Mouse (Mus musculus): ENCODE measurements around the gene Gipc2. TPM values are rescaled to one million over a fixed set of nuclear protein-coding genes. Genes with fewer than 3 reads are reported as not detected.
A peak's percentile ranks its signal among the peaks of the same experiment; 100 is the strongest.

Gene Gipc2
- polyA plus RNA-seq, 1 experiment from 2014 or later, result 171 TPM

DNA sequence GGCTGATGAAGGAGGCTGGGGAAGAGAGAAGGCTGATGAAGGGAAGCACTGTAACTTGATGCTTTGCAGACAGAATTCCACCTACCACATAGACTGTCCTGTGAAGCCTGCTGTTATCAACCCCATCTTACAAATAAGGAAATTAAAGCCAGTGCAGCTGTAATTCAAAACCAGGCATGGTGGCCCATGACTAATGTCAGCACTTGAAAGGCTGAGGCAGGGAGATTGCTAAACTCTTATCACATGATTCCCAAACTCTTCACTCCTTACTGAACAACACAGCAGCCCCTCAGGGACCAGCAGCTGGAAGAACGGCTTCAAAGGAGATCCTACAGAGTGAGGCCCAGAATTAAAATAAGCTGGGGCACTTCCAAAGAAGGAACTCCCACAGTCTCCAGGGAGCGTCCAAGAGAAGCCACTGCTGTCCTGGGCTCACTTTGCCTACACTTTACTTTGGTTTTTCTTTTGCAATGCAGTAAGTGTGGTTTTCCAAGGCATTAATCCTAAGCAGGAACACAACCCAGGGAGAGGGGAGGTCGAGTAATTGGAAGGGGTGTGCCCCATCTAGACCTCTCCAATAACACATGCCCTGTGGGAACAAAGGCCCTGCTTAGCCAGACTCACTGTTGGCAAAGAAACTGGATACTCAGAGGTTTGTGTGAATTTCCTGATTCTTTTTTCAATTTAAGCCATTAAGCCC lies 57.3 kb downstream of the Gipc2 start:
- H3K36me3 ChIP-seq, result no peaks in the 10 kb centered on the region

DNA sequence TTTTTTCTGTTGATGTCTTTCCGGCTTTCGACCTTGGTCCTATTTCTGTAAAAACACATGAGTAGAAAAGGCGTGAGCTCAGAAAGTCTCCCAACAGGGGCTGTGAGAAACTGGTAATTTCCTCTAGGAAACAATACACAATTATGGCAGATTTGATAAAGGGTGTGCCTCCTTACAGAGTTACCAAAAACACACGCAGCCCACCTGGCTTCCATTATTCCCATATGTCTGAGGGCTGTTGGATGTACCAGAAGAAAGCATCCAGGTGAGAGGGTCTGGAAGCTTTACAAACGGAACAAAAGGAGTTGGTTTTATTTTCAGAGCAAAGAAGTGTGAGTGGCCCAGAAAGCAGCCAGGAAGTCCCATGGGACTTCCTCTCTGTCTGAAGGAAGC lies 58.0 kb downstream of the Gipc2 start:
- Histone ChIP-seq H3K27me3 (replicated peaks) (no peaks in the 10 kb centered on the region), H3K4me2 (replicated peaks) (peak overlapping the region; percentile 64), H3K36me3 (no peaks in the 10 kb centered on the region), H3K9ac (no peak overlapping the region), H3K4me1 (replicated peaks) (peaks cover 12% of the 10 kb centered on the region; the same call in 1 of the 2 replicates), H3K9me3 (no peaks in the 10 kb centered on the region), H3K27ac (no peak overlapping the region), H3K4me3 (replicated peaks) (no peak overlapping the region)
- 64% methylated on average over 5 of the region's 5 CpGs for WGBS
- ATAC-seq, result no peak

More for the DNA sequence above, 57.3 kb downstream of the Gipc2 start:
- Histone ChIP-seq H3K9ac (no peak overlapping the region), H3K27me3 (replicated peaks) (no peaks in the 10 kb centered on the region), H3K27ac (no peak overlapping the region), H3K4me3 (replicated peaks) (no peak overlapping the region), H3K9me3 (no peaks in the 10 kb centered on the region), H3K4me1 (replicated peaks) (peaks cover 12% of the 10 kb centered on the region; the same call in 1 of the 2 replicates), H3K4me2 (replicated peaks) (no peak overlapping the region)
- whole genome bisulfite sequencing, result 39% methylated on average over 3 of the region's 3 CpGs
- ATAC-seq, result no peak

DNA sequence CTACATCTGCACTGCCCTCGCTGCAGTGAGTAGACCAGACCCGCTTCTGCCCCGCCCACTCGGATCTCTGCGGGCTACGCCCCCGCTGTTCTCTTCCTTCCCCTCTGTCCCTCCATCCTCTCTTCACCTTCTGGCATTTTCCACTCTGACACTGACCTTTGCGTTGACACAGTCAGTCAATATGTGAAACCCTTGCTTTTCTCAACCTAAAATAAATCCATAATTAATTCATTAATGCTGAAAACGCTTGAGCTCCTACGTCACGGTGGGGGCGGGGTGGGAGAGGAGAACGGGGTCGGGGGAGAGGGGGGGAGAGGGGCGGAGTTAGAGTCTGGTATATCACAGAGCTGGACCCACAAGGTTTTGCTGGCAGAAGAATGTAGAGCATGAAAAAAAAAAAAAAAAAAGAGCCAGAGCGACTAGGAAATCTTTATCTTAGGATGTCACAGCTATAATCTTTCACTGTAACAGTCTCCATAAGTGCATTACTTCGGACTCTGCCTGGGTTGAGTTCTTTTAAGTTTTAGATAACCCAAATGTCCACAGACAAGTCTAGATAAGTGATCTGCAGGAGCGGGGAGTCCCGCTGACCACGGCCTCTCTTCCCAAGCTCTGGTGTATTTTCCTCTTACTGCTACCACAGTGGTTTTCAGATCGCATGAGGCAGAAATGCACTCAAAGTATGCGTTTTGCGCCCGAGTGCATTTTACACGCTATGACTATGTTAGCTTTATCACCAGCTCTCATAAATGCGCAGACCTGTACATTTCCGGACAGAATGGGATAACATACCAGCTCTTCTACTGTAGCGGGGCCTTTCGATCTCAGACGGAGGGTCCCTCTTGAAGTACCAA lies 58.7 kb downstream of the Gipc2 start:
- Histone ChIP-seq H3K4me1 (replicated peaks) (peaks cover 12% of the 10 kb centered on the region; the same call in 1 of the 2 replicates), H3K4me3 (replicated peaks) (peak overlapping the region; percentile 23), H3K9ac (no peak overlapping the region), H3K27me3 (replicated peaks) (no peaks in the 10 kb centered on the region), H3K36me3 (no peaks in the 10 kb centered on the region), H3K4me2 (replicated peaks) (peak overlapping the region; percentile 64), H3K27ac (no peak overlapping the region), H3K9me3 (no peaks in the 10 kb centered on the region)
- ATAC-seq, result peak; percentile 46
- 30% methylated on average over 30 of the region's 30 CpGs for WGBS

DNA sequence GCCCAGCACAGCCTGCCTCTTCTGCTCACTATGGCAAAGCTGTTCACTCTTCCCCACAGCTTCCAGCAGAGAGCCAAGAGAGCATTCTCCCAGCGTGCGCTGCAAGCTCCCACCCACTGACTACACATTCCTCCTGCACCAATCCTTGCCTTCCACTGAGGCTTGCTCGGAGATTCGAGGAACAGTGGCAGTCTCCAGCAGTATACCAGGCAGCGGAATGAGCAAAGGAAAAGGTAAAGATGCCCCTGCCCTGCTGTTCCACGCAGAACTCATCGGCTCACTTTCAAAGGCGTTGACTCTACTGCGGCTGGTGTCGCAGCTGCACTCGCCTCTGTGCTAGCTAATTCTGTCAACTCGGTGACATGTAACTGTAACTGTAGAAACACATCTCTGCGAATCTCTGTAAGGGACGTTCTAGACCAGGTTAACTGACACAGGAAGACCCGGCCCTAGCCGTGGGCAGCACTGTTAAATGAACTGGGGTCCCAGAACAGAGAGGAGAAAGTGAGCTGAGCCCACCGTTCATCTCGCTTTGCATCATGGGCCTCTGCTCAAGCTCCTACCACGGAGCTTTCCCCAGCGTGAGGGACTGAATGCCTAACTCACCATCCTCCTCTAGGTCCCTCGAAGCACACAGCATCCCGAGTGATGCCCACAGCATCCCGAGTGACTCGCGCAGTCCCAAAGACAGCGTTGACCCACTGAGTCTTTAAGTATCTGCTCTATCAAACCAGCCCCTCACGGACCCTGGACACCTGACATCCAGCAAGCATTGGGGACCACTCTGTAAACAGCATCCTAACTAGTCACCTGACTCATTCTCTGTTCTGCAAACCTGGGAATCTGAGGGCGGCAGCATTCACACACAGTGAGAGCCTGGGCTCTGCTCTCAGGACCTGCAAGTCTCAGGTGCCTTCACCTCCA lies 59.5 kb downstream of the Gipc2 start:
- Histone ChIP-seq H3K27me3 (replicated peaks) (no peaks in the 10 kb centered on the region), H3K9ac (no peak overlapping the region), H3K4me2 (replicated peaks) (peak overlapping the region; percentile 64), H3K9me3 (no peaks in the 10 kb centered on the region), H3K4me3 (replicated peaks) (peak overlapping the region; percentile 23), H3K27ac (no peak overlapping the region), H3K36me3 (no peaks in the 10 kb centered on the region), H3K4me1 (replicated peaks) (peaks cover 12% of the 10 kb centered on the region; the same call in 1 of the 2 replicates)
- 20% methylated on average over 28 of the region's 28 CpGs for WGBS
- peak; percentile 8; the same call in 1 of the 2 replicates for ATAC-seq

DNA sequence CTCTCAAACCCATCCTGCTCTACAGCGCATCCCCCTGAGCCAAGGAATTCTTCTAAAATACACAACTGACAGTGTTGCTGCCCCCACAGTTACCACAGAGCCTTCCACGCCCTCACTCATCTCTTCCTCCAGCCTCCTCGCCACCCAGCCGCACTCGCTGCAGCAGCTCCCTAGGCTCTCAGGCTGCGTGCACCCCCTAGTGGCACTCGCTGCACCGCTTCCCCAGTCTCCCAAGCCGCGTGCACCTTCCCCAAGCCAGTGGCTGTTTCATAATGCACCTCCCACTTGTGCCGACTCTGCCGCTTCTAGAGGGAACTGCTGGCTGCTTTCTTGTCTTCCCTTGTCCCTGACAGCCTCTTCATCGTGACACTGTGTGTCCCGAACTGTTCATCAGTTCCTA lies 60.7 kb downstream of the Gipc2 start:
- H3K27me3 ChIP-seq (replicated peaks), result no peaks in the 10 kb centered on the region
- ATAC-seq, result peak; percentile 60; the same call in 1 of the 2 replicates
- peaks cover 12% of the 10 kb centered on the region; the same call in 1 of the 2 replicates for H3K4me1 ChIP-seq (replicated peaks)
- peak overlapping the region; percentile 45 for H3K4me2 ChIP-seq (replicated peaks)
- peak overlapping the region; percentile 4; the same call in 1 of the 2 replicates for H3K4me3 ChIP-seq (replicated peaks)
- WGBS, result 17% methylated on average over 14 of the region's 14 CpGs
- H3K9ac ChIP-seq, result no peak overlapping the region
- no peaks in the 10 kb centered on the region for H3K36me3 ChIP-seq
- no peak overlapping the region for H3K27ac ChIP-seq
- H3K9me3 ChIP-seq, result no peaks in the 10 kb centered on the region

DNA sequence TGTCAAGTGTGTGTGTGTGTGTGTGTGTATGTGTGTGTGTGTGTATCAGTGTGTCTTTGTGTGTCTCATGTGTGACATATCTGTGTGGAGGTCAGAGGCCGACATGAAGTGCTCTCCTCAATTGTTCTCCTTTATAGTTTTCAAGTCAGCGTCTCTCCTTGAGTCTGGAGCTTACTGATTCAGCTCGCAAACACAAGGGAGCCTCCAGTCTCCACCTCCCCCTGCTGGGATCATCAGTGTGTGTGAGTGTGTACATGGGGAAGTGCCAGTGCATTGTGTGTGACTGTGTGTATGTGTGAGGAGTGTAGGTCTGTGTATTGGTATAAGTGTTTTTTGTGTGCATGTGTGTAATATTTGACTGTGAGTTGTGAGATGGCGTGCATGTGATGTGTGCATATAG lies 62.6 kb downstream of the Gipc2 start:
- H3K27me3 ChIP-seq (replicated peaks), result no peaks in the 10 kb centered on the region
- WGBS, result 94% methylated on average over 4 of the region's 4 CpGs

DNA sequence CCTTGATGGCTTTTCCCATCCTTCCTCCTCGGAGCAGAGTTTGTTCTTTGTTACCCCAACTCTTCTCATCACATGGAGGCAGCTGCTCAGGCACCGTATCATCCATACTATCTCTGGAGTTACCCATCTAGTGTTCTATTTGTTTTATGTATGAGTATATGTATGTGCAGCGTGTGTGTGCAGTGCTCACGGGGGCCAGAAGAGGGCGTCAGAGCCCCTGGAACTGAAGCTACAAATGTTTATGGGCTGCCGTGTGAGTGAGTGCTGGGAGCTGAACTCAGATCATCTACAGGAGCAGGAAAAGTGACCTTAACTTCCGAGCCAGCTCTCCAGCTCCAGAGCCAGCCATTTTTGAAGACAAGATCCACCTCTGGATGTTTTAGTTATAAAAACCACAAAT lies 64.6 kb downstream of the Gipc2 start:
- Histone ChIP-seq H3K27me3 (replicated peaks) (no peaks in the 10 kb centered on the region), H3K9ac (no peak overlapping the region), H3K4me2 (replicated peaks) (no peak overlapping the region), H3K4me1 (replicated peaks) (no peaks in the 10 kb centered on the region), H3K27ac (no peak overlapping the region), H3K36me3 (no peaks in the 10 kb centered on the region), H3K4me3 (replicated peaks) (no peak overlapping the region), H3K9me3 (no peaks in the 10 kb centered on the region)
- WGBS, result 95% methylated on average over 7 of the region's 7 CpGs
- ATAC-seq, result no peak

More for the DNA sequence above, 62.6 kb downstream of the Gipc2 start:
- H3K4me1 ChIP-seq (replicated peaks), result peaks cover 12% of the 10 kb centered on the region; the same call in 1 of the 2 replicates
- no peak for ATAC-seq
- no peak overlapping the region for H3K9ac ChIP-seq
- no peaks in the 10 kb centered on the region for H3K36me3 ChIP-seq
- no peak overlapping the region for H3K4me3 ChIP-seq (replicated peaks)
- H3K9me3 ChIP-seq, result no peaks in the 10 kb centered on the region
- H3K27ac ChIP-seq, result no peak overlapping the region
- H3K4me2 ChIP-seq (replicated peaks), result no peak overlapping the region

DNA sequence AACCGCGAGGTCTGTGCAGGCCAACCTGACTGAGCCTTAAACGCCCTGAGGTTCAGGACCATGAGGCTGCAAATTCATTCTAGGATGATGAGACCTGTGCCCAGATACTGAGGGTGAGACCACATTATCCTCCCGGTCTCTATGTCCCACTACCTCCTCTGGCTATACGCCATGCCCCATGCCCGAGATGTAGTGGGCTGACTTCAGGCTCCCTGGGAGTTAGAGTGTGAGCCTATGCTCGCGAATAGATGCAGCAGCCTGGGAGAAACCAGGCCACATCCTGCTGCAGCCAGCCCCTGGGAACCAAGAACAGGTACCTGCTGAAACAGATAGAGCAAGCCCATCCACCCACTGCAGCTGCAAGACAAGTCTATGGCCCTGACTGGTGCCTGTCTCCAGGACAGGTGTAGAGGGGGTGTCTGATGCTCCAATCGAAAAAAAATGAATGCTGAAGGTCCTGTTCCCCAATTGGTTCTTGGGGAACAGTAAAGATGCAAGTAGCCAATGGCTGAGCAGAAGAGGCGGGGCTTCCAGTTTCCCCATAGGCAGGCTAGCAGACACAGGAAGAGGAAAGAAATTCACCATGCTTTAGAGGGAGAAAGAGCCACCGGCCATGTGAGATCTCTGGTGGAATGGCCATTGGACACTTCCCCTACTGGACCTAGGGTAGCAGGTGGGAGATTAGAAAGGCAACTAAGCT lies 65.8 kb downstream of the Gipc2 start:
- Histone ChIP-seq H3K27me3 (replicated peaks) (no peaks in the 10 kb centered on the region), H3K4me1 (replicated peaks) (no peaks in the 10 kb centered on the region), H3K36me3 (no peaks in the 10 kb centered on the region), H3K9me3 (no peaks in the 10 kb centered on the region), H3K9ac (no peak overlapping the region), H3K4me3 (replicated peaks) (no peak overlapping the region), H3K27ac (no peak overlapping the region), H3K4me2 (replicated peaks) (no peak overlapping the region)
- 0 out of 2 replicates have a peak, but pooled peaks have one; percentile 3 for ATAC-seq
- 42% methylated on average over 11 of the region's 11 CpGs for WGBS

DNA sequence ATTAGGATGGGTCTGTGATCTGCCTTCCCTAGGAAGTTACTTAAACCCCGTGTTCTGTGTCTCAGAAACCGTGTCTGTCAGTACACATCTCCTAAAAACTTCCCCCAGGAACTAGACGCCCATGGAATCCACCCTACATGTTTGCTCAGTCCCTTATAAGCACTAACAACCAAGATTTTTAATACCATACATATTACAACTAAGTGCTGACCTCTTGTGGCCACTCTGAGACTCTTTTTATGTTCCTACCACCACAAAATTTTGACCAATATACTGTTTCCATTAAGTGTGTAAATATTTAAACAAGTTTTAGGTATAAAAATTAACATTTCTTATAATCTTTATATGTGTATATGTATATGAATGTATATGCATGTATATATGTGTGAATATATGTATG lies 71.0 kb downstream of the Gipc2 start:
- Histone ChIP-seq H3K4me1 (replicated peaks) (no peaks in the 10 kb centered on the region), H3K4me2 (replicated peaks) (no peak overlapping the region), H3K9me3 (no peaks in the 10 kb centered on the region), H3K9ac (no peak overlapping the region), H3K36me3 (no peaks in the 10 kb centered on the region), H3K4me3 (replicated peaks) (no peak overlapping the region), H3K27me3 (replicated peaks) (no peaks in the 10 kb centered on the region), H3K27ac (no peak overlapping the region)
- 7% methylated on average over 3 of the region's 3 CpGs for WGBS
- peak; percentile 11; the same call in 1 of the 2 replicates for ATAC-seq

DNA sequence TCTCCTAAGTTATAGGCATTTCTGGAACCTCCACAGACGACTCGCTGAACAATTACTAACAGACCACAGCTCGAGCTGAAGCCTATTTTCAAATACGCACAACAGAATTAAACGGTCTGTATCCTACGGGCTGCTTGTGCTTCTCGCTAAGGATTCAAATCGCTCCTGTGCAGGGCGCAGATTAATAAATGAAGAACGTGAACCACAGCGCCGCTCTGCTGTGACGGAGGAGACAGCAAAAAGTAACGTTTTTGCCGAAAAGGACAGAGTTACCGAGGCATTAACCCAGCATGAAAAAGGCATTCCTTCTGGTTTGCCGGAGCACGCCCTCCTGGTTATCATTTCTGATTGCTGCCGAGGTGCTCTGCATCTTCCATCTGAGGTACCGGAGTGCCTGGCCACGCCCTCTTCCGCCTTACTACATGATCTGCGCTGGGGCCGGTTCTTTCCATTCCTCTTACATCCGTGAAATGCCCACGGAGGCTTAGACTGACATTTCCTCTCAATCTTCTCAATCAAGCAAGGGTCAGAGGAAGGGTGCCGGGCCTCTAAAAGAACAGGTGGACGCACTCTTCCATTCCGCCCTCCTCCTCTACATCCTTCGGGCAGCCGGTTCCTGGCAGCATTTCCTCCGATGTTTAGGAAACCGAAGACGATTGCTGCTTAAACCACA lies 73.5 kb downstream of the Gipc2 start:
- H3K4me3 ChIP-seq (replicated peaks), result peak overlapping the region; percentile 20
- WGBS, result 54% methylated on average over 34 of the region's 34 CpGs
- ATAC-seq, result no peak
- H3K9ac ChIP-seq, result no peak overlapping the region
- no peaks in the 10 kb centered on the region for H3K27me3 ChIP-seq (replicated peaks)
- no peaks in the 10 kb centered on the region for H3K9me3 ChIP-seq
- no peak overlapping the region for H3K27ac ChIP-seq
- H3K4me2 ChIP-seq (replicated peaks), result peak overlapping the region; percentile 53
- no peaks in the 10 kb centered on the region for H3K36me3 ChIP-seq
- no peaks in the 10 kb centered on the region for H3K4me1 ChIP-seq (replicated peaks)

DNA sequence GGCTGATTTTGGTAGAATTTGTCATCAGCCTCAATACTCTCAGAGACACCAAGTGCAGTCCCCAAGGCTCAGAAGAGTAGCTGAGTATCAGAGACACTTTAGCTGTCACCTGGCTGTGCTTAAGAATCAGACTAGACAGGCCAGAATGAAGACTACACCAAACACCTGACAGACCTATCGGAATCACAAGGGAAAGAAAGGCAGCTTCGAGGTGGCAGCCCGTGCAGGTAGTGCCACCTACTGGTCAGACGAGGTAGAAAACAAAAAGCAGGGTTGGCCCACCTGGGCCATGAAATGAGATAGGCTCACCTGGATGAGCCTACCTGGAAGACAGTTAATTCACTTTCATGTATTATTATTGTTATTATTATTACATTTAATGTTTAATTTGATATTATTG lies 76.9 kb downstream of the Gipc2 start:
- H3K4me2 ChIP-seq (replicated peaks), result no peak overlapping the region
- H3K9ac ChIP-seq, result no peak overlapping the region
- no peaks in the 10 kb centered on the region for H3K4me1 ChIP-seq (replicated peaks)
- H3K36me3 ChIP-seq, result no peaks in the 10 kb centered on the region
- H3K4me3 ChIP-seq (replicated peaks), result no peak overlapping the region
- no peaks in the 10 kb centered on the region for H3K9me3 ChIP-seq
- H3K27me3 ChIP-seq (replicated peaks), result no peaks in the 10 kb centered on the region
- peak; percentile 74 for ATAC-seq
- H3K27ac ChIP-seq, result no peak overlapping the region
- 2% methylated on average over 4 of the region's 4 CpGs for WGBS
